Mouse (Mus musculus) MEL (cell line): ENCODE data around the gene 1700122O11Rik.

Experiments
- CHD2 ChIP-seq: IDR thresholded peaks from 2 replicates; pipeline ENCODE4 v1.6.1; 2011; ENCODE audit warnings: low read length, improper control_type of control experiment
- CTCF ChIP-seq, 3 experiments: IDR thresholded peaks in 2 of 3; conservative IDR thresholded peaks in 1 of 3; 2 replicates each; pipeline ENCODE4 v1.5.1; 2011 to 2012; ENCODE audit warnings: low read length in 3 of 3, low read depth in 2 of 3, mild to moderate bottlenecking in 2 of 3, improper control_type of control experiment in 1 of 3, inconsistent platforms in 1 of 3, mixed read lengths in 1 of 3, moderate library complexity in 1 of 3; ENCODE audit not compliant: control insufficient read depth in 1 of 3, insufficient read depth in 1 of 3, poor library complexity in 1 of 3, severe bottlenecking in 1 of 3
- EP300 ChIP-seq, 2 experiments: IDR thresholded peaks; 2 replicates each; pipeline ENCODE4 v1.6.1; 2011; ENCODE audit warnings: improper control_type of control experiment in 2 of 2, low read length in 2 of 2, low read depth in 1 of 2, mild to moderate bottlenecking in 1 of 2
- JUND ChIP-seq: IDR thresholded peaks from 2 replicates; pipeline ENCODE4 v1.6.1; 2011; ENCODE audit warnings: low read depth, mild to moderate bottlenecking, improper control_type of control experiment, low read length
- POLR2A ChIP-seq, 2 experiments: IDR thresholded peaks; 2 replicates each; pipeline ENCODE4 v1.6.1; 2011 to 2012; ENCODE audit warnings: low read length in 2 of 2, mild to moderate bottlenecking in 2 of 2, control low read depth in 1 of 2, improper control_type of control experiment in 1 of 2, low read depth in 1 of 2, moderate library complexity in 1 of 2; ENCODE audit not compliant: control insufficient read depth in 1 of 2, insufficient read depth in 1 of 2, poor library complexity in 1 of 2
- RAD21 ChIP-seq: IDR thresholded peaks from 2 replicates; pipeline ENCODE4 v1.6.1; 2011; ENCODE audit warnings: mild to moderate bottlenecking, low read depth, low read length, improper control_type of control experiment
- USF1 ChIP-seq: IDR thresholded peaks from 2 replicates; pipeline ENCODE4 v1.6.1; 2014; ENCODE audit warnings: low read depth, mild to moderate bottlenecking, inconsistent platforms, low read length, improper control_type of control experiment, moderate library complexity
- USF2 ChIP-seq, 2 experiments: IDR thresholded peaks; 2 replicates each; pipeline ENCODE4 v1.6.1; 2011 to 2012; ENCODE audit warnings: improper control_type of control experiment in 2 of 2, low read length in 2 of 2, borderline replicate concordance in 1 of 2, inconsistent platforms in 1 of 2, low read depth in 1 of 2, mild to moderate bottlenecking in 1 of 2; ENCODE audit not compliant: insufficient read depth in 1 of 2
- ZKSCAN1 ChIP-seq: IDR thresholded peaks from 2 replicates; pipeline ENCODE4 v1.6.1; 2012; ENCODE audit warnings: low read depth, mild to moderate bottlenecking, inconsistent platforms, low read length, improper control_type of control experiment, moderate library complexity

DNA sequence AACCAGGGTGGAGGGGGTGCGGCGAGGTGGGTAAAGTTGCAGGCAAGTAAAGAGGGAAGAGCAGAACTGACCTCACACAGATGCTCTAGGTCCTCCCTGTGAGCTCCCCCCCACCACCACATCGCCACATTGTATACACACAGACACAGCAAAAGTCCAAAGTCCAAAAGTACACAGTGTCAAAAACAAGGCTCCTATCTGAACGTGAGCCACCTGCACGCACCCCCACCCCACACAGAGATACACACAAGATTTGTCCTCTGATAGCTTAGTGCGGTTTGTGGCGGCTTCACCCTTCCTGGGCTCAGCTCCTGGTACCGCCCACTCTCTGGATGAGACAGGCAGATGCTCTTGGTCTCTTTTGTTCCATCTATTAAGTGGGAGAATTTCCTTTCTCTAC lies 50.0 kb downstream of the 1700122O11Rik start:
- TF ChIP-seq EP300 (IDR thresholded peaks at IDR 0.05; ENCODE audit: low read depth in 1 of 2, low read length in 2 of 2) = no peak
- TF ChIP-seq POLR2A (IDR thresholded peaks at IDR 0.05; ENCODE audit: control insufficient read depth in 1 of 2, insufficient read depth in 1 of 2, low read depth in 1 of 2, low read length in 2 of 2, poor library complexity in 1 of 2) = no peak
- TF ChIP-seq CHD2 = no peak
- TF ChIP-seq USF2 (IDR thresholded peaks at IDR 0.05; ENCODE audit: borderline replicate concordance in 1 of 2, insufficient read depth in 1 of 2, low read depth in 1 of 2, low read length in 2 of 2) = no peak
- no peak for TF ChIP-seq ZKSCAN1
- no peak for TF ChIP-seq CTCF (IDR thresholded peaks at IDR 0.05 in 2 of 3, conservative IDR thresholded peaks at IDR 0.05 in 1 of 3; ENCODE audit: control insufficient read depth in 1 of 3, insufficient read depth in 1 of 3, low read depth in 2 of 3, low read length in 3 of 3, poor library complexity in 1 of 3, severe bottlenecking in 1 of 3)
- no peak for TF ChIP-seq USF1
- TF ChIP-seq RAD21 = no peak
- no peak for TF ChIP-seq JUND
